Mouse (Mus musculus): ENCODE data around the gene Eps15l1. TPM values are rescaled to one million over a fixed set of nuclear protein-coding genes. Genes with fewer than 3 reads are reported as not detected.
A peak's percentile ranks its signal among the peaks of the same experiment; 100 is the strongest.

Gene Eps15l1
- polyA plus RNA-seq, 1 experiment from 2014 or later: 53.4 TPM

DNA sequence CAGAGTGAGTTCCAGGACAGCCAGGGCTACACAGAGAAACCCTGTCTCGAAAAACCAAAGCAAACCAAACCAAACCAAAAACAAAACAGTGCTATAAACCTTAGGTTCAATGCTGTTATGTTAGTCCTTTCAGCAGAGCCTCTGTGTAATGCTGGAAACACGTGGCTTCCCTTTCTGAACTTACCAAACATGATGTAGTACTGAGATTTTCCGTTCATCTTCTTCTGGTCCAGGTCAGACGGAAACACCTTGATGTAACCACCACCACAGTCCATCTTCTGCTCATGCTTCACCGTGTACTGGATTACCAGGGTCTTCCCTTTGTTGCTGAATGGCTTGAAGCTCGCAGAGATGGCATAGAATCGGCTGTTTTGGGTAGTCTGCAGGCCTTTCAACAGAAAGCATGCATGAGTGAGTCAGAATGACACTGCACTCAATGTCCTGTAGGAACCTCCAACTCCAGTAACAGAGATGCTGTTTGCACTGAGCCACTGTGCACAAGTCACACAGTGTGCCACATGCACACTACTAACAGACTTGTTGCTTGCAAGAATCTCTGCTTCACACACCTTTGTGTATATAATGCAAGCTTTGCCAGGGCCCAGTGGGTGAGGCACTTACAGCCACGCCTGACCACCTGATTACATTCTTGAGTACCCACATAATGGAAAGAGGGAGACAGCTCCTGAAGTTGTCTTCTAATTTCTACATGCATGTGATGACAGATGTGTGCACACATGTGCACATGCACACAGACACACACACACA is 17.2 kb upstream of the Eps15l1 start:
- Histone ChIP-seq H3K79me2 (ENCODE audit: inconsistent target) (no peaks in the 10 kb centered on the region), H3K27ac (no peak overlapping the region), H3K4me3 (ENCODE audit: inconsistent target) (no peak overlapping the region), H3K36me3 (ENCODE audit: inconsistent target) (no peaks in the 10 kb centered on the region)
- 93% methylated on average over 8 of the region's 8 CpGs for WGBS (ENCODE audit: missing documents)

DNA sequence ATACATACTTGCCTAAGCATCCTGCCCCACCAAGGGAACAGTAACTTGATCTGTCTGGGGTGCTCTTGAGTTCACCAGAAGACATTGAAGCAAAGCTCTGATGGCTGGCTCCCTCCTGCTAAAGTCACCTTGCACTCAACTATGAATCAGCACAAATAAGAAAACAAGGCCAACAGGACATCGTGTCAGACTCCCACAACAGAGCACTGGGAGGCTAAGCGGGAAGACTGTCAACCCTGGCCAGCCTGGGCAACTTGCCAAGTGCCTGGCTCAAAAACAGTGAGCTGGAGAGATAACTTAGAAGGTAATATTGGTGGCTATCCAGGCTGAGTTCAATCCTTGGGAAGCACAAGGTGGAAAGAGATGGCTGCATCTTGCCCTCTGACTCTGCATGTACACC is 13.7 kb upstream of the Eps15l1 start:
- 34% methylated on average over 2 of the region's 2 CpGs for WGBS (ENCODE audit: missing documents)
- H3K36me3 ChIP-seq (ENCODE audit: inconsistent target): no peaks in the 10 kb centered on the region
- H3K27ac ChIP-seq: no peak overlapping the region
- no peak overlapping the region for H3K4me3 ChIP-seq (ENCODE audit: inconsistent target)
- no peaks in the 10 kb centered on the region for H3K79me2 ChIP-seq (ENCODE audit: inconsistent target)

DNA sequence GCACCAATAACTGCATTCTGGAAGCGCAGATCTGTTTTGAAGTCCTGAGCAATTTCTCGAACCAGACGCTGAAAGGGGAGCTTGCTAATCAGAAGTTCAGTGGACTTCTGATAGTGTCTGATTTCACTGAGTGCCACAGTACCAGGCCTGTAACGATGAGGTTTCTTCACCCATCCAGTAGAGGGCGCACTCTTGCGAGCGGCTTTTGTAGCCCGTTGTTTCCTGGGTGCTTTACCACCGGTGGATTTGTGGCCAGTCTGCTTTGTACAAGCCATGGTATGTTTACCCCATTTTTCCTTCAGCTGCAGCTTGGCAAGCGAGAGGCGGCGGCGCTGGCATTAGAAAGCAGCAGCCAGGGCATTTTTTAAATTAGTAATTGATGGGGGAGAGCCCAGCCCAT is 8.4 kb upstream of the Eps15l1 start:
- no peak overlapping the region for H3K27ac ChIP-seq
- H3K4me3 ChIP-seq (ENCODE audit: inconsistent target): no peak overlapping the region
- WGBS (ENCODE audit: missing documents): 52% methylated on average over 13 of the region's 13 CpGs
- H3K79me2 ChIP-seq (ENCODE audit: inconsistent target): no peaks in the 10 kb centered on the region
- H3K36me3 ChIP-seq (ENCODE audit: inconsistent target): no peaks in the 10 kb centered on the region

DNA sequence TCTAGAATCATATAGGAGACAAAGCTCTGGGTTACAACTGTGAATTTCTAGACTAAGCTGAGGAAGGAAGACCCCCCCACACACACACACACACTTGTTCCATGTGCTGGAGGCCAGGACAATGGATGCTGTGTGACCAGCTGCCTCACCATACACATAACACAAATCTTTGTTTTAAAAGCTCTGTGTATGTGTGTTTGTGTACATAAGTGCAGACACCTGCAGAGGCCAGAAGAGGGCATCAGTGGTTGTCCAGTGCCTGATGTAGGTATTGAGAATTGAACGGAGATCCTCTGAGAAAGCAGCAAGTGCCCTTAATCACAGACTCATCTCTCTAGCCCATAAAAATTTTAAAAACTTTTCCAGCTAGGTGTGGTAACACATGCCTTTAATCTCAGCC is 1.7 kb upstream of the Eps15l1 start:
- Histone ChIP-seq H3K27ac (no peak overlapping the region), H3K79me2 (ENCODE audit: inconsistent target) (peaks cover 29% of the 10 kb centered on the region), H3K4me3 (ENCODE audit: inconsistent target) (no peak overlapping the region), H3K36me3 (ENCODE audit: inconsistent target) (no peaks in the 10 kb centered on the region)
- WGBS (ENCODE audit: missing documents): 100% methylated on average over 1 of the region's 1 CpGs

DNA sequence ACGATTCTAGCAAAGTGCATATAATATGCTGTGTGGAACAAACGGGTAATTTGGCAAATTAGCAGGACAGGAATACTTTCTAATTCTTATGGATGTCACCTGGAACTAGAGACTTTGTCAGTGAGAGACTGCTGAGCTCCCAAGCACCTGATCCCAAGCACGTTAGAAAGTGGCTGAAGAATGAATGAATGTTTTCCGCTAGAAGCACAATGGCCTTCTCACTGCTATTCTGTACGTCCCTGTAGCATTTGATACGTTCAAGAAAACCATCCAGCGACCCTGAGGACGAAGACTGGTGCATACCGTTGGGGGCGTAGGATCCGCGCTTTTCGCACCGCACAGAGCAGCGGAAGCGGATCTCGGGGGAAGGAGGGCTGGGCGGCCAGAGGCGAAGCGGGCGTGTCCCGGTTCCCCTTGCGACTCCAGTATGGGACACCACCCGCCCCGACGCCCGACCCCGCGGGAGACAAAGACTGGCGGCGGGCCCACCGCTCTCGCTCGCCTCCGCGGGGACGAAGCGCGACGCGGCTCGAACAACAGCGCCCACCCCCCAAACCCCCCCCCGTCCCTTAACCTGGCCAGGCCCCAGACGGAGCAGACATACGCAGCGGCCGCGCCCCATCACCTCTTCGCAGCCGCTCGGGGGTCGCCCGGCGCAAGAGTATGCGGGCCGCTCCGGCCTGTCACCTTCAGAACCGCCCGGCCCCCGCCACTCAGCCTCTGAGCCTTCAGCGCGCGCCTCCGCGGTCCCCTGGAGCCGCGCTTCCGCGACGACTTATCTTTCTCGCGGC is 494 bp downstream of the Eps15l1 start:
- H3K79me2 ChIP-seq (ENCODE audit: inconsistent target): peaks cover 50% of the 10 kb centered on the region
- no peaks in the 10 kb centered on the region for H3K36me3 ChIP-seq (ENCODE audit: inconsistent target)
- H3K4me3 ChIP-seq (ENCODE audit: inconsistent target): peak overlapping the region; percentile 37
- under 1% methylated on average over 71 of the region's 73 CpGs for WGBS (ENCODE audit: missing documents)
- no peak overlapping the region for H3K27ac ChIP-seq

DNA sequence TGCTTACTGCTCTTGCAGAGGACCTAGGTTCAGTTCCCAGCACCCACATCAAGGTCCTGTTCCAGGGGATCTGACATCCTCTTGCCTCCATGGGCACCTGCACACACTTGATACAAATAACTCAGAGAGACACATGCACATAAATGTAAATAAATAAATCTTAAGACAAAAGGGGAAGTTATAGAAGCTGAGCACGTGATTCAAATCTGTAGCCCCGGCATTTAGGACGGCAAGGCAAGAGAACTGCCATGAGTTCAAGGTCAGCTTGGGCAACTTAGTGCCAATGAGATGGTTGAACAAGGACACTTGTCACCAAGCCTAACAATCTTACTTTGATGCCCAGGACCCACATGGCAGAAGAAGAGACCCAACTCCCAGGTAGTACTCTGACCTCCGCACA is 3.2 kb downstream of the Eps15l1 start:
- Histone ChIP-seq H3K27ac (no peak overlapping the region), H3K4me3 (ENCODE audit: inconsistent target) (no peak overlapping the region), H3K36me3 (ENCODE audit: inconsistent target) (no peaks in the 10 kb centered on the region), H3K79me2 (ENCODE audit: inconsistent target) (peaks cover 77% of the 10 kb centered on the region)
- WGBS (ENCODE audit: missing documents): 45% methylated on average over 4 of the region's 4 CpGs

DNA sequence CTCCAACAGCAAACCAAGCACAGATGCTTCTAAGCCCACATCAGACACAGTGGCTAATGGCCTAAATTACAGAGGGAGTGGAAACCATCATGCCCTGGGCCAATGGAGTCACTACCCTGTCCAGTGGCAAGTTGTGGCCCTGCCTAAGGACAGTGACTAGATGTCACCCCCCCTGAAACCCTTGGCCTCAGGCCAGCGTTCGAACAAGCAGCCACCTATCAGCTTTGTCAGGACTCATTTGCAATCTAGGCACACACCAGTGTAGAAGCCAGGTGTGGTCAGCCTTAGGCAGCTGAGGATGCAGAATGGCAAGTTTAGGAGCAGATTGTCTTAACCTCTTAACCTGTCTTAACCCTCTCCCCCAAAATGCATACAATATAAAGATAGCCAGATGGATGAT is 6.0 kb downstream of the Eps15l1 start:
- Histone ChIP-seq H3K36me3 (ENCODE audit: inconsistent target) (no peaks in the 10 kb centered on the region), H3K27ac (no peak overlapping the region), H3K4me3 (ENCODE audit: inconsistent target) (no peak overlapping the region), H3K79me2 (ENCODE audit: inconsistent target) (peaks cover 100% of the 10 kb centered on the region)
- 95% methylated on average over 2 of the region's 2 CpGs for WGBS (ENCODE audit: missing documents)

DNA sequence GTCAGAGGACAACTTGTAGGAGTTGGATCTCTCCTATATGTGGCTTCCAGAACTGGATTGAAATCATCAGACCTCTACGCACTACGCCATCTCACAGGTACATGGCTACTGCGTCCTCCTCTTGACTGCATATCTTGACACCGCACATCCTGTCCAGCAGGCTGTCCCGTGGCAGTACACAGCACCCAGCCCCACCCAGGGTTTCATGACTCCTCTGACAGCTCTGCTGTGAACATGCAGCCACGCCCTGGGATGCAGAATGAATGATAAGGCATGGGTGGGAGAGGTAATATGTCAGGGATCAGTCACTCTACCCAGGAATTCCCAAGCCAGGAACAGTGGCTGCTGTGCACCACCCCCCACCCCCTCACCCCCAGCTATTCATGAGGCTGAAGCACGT is 7.4 kb downstream of the Eps15l1 start:
- WGBS (ENCODE audit: missing documents): 94% methylated on average over 7 of the region's 7 CpGs
- no peak overlapping the region for H3K27ac ChIP-seq
- peaks cover 100% of the 10 kb centered on the region for H3K79me2 ChIP-seq (ENCODE audit: inconsistent target)
- H3K36me3 ChIP-seq (ENCODE audit: inconsistent target): no peaks in the 10 kb centered on the region
- no peak overlapping the region for H3K4me3 ChIP-seq (ENCODE audit: inconsistent target)

DNA sequence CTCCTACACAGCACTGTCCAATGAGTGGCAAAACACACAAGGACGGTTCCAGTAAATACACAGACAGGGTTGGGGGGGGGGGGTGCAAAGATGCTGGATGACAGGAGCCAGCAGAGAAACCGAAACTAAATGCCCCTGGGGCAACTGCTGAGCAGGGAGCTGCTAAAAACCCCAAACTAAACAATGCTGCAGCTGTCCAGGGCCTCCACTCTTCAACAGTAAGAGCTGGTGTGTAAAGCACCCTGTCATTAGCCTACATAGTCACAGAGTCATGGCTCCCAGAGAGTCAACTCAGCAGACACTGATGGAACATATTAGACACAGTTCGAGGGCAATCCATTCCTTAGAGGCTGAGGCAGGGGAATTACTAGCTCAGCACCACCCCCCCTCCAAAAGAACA is 11.8 kb downstream of the Eps15l1 start:
- H3K79me2 ChIP-seq (ENCODE audit: inconsistent target): peaks cover 96% of the 10 kb centered on the region
- no peak overlapping the region for H3K27ac ChIP-seq
- H3K4me3 ChIP-seq (ENCODE audit: inconsistent target): no peak overlapping the region
- WGBS (ENCODE audit: missing documents): 67% methylated on average over 3 of the region's 3 CpGs
- no peaks in the 10 kb centered on the region for H3K36me3 ChIP-seq (ENCODE audit: inconsistent target)

DNA sequence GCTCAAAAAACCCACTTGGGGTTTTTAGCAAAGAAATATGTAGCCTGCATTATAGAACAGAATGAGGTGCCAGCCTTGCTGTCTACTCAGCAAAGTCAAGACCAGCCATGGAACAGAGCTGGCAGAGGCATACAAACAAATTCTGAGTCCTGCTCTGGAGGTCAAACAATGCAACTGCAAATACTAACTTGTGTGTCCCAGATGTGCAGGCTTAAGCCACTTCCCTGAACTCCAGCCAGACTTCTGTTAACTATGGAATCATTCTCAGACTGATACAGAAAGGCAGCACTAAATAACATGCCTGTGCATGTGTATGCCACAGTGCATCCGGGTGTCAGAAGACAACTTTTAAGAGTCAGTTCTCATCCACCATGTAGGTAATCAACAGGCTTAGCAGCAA is 13.4 kb downstream of the Eps15l1 start:
- no peak overlapping the region for H3K4me3 ChIP-seq (ENCODE audit: inconsistent target)
- H3K36me3 ChIP-seq (ENCODE audit: inconsistent target): no peaks in the 10 kb centered on the region
- no peak overlapping the region for H3K27ac ChIP-seq
- peaks cover 96% of the 10 kb centered on the region for H3K79me2 ChIP-seq (ENCODE audit: inconsistent target)
- whole genome bisulfite sequencing (ENCODE audit: missing documents): 93% methylated on average over 1 of the region's 1 CpGs

DNA sequence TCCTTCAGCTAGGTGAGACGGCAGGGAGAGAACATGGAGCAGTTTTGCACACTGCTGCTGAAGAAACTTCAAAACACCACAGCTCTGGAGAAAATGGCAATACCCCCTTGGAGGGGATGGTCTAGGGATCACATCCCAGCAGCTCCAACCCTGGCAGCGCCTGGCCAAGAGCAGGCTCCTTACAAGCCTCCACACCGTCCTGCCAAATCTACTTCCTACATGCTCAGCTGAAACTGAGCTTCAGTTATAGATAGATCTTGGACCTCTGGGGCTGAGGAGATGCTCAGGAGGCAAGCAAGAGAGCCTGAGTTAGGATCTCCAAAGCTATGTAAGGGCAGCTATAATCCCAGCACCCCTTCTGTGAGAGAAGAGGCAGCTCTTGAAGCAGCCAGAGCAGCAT is 18.3 kb downstream of the Eps15l1 start:
- Histone ChIP-seq H3K79me2 (ENCODE audit: inconsistent target) (peaks cover 94% of the 10 kb centered on the region), H3K4me3 (ENCODE audit: inconsistent target) (no peak overlapping the region), H3K36me3 (ENCODE audit: inconsistent target) (peaks cover 13% of the 10 kb centered on the region; the same call in 1 of the 2 replicates), H3K27ac (no peak overlapping the region)
- WGBS (ENCODE audit: missing documents): 89% methylated on average over 3 of the region's 3 CpGs

DNA sequence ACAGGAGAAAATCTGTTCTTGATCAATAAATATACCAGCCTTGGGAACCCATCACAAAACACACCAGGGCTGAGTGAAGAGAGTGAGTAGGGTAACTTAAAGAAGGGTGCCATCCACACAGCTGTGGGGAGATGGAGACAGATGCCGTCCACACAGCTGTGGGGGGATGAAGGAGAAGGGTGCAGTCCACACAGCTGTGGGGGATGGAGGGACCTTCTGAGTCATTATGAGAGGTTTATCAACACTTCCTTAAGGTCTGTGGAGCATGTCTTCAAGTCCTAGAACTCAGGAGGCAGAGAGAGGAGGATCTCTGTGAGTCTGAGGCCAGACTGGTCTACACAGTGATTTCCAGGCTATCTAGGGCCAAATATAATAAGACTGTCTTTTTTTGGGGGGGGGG is 19.9 kb downstream of the Eps15l1 start:
- no peak overlapping the region for H3K27ac ChIP-seq
- 100% methylated on average over 1 of the region's 1 CpGs for WGBS (ENCODE audit: missing documents)
- H3K4me3 ChIP-seq (ENCODE audit: inconsistent target): no peak overlapping the region
- peaks cover 82% of the 10 kb centered on the region for H3K79me2 ChIP-seq (ENCODE audit: inconsistent target)
- peaks cover 16% of the 10 kb centered on the region for H3K36me3 ChIP-seq (ENCODE audit: inconsistent target)

DNA sequence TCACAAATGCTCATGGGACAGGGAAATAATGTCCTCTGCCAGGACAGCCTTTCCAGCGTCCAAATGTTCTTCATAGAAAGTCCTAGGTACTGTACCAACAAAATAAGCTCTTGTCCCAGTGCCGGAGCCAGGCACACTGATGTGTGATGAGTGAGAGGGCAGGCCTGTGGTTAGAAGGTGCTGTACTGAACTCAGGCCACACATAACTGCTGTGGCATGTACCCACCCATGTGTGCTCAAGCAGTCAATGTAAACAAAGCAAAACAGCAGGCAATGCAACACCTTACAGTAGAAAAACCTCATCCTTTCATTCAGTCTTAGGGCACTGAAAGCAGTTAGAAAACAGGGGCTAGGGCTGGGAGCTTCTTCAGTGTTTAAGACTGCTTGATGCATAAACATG is 35.5 kb downstream of the Eps15l1 start:
- whole genome bisulfite sequencing (ENCODE audit: missing documents): 100% methylated on average over 2 of the region's 2 CpGs
- no peaks in the 10 kb centered on the region for H3K79me2 ChIP-seq (ENCODE audit: inconsistent target)
- no peak overlapping the region for H3K27ac ChIP-seq
- H3K36me3 ChIP-seq (ENCODE audit: inconsistent target): peaks cover 93% of the 10 kb centered on the region
- no peak overlapping the region for H3K4me3 ChIP-seq (ENCODE audit: inconsistent target)

DNA sequence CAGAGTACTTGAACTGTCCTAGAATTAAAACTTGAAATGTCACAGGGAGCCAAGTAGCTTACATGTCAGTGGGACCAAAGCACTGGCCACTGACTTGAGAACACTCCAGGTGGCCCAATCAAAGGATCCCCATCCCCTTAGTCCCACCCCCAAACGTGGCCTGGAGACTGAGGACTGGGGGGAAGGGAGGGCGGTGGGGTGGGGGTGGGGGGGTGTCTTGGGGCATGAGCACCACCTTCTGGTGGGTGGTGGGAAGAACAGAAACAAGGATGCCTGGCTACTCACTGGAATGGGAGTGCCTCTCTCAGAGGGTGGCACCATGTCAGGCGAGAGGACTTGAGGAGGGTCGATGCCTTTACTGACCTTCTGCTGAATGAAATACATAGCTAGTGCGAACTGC is 38.9 kb downstream of the Eps15l1 start:
- H3K27ac ChIP-seq: no peak overlapping the region
- 81% methylated on average over 5 of the region's 5 CpGs for WGBS (ENCODE audit: missing documents)
- no peaks in the 10 kb centered on the region for H3K79me2 ChIP-seq (ENCODE audit: inconsistent target)
- no peak overlapping the region for H3K4me3 ChIP-seq (ENCODE audit: inconsistent target)
- peaks cover 89% of the 10 kb centered on the region for H3K36me3 ChIP-seq (ENCODE audit: inconsistent target)

DNA sequence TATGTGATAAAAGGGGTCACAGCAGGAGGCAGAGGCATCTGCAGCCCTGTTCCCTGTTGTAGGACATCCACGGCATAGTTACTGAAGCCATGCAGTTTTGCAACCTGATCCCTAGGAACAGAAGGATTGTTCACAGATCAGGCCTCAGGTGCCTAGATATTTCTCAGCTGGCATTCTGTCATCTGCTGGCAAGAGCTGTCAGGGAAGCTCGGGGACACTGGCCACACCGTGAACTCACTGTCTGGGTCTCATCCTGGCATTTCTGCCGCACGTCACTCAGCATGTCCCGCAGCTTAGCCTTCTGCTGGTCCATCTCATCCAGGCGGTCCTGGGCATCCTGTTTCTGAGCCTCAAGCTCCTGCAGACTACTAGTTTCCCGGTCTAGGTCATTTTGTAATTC is 40.6 kb downstream of the Eps15l1 start:
- Histone ChIP-seq H3K36me3 (ENCODE audit: inconsistent target) (peaks cover 80% of the 10 kb centered on the region), H3K4me3 (ENCODE audit: inconsistent target) (no peak overlapping the region), H3K79me2 (ENCODE audit: inconsistent target) (no peaks in the 10 kb centered on the region), H3K27ac (no peak overlapping the region)
- 96% methylated on average over 8 of the region's 8 CpGs for WGBS (ENCODE audit: missing documents)

Data from macrophage (primary cell).